Mouse (Mus musculus): ENCODE data around the gene Sez6l. TPM values are rescaled to one million over a fixed set of nuclear protein-coding genes. Genes with fewer than 3 reads are reported as not detected.

Gene Sez6l
- polyA plus RNA-seq, 3 experiments from 2014 or later = 0.08 TPM; not detected in 2

GRCm38 (mm10) chr5:112533312-112534075 is 43.5 kb downstream of the Sez6l start:
- ATAC-seq = no peak

GRCm38 (mm10) chr5:112532894-112533293 is 44.1 kb downstream of the Sez6l start:
- no peak for ATAC-seq

- ATAC-seq = no peak
Observed at GRCm38 (mm10) chr5:112532210-112532609, 44.8 kb downstream of the Sez6l start.

GRCm38 (mm10) chr5:112531111-112531510 is 45.9 kb downstream of the Sez6l start:
- ATAC-seq = no peak

- no peak for ATAC-seq
Observed at GRCm38 (mm10) chr5:112526936-112527335, 50.0 kb downstream of the Sez6l start.

GRCm38 (mm10) chr5:112526435-112526834 is 50.5 kb downstream of the Sez6l start:
- ATAC-seq = no peak

GRCm38 (mm10) chr5:112525980-112526379 is 51.0 kb downstream of the Sez6l start:
- ATAC-seq = no peak

GRCm38 (mm10) chr5:112525271-112525670 is 51.7 kb downstream of the Sez6l start:
- no peak for ATAC-seq

- ATAC-seq = no peak
Observed at GRCm38 (mm10) chr5:112523796-112524195, 53.2 kb downstream of the Sez6l start.

GRCm38 (mm10) chr5:112523331-112523730 is 53.7 kb downstream of the Sez6l start:
- no peak for ATAC-seq

- no peak for ATAC-seq
Observed at GRCm38 (mm10) chr5:112521703-112522527, 55.1 kb downstream of the Sez6l start.

GRCm38 (mm10) chr5:112520826-112521702 is 55.9 kb downstream of the Sez6l start:
- no peak for ATAC-seq

GRCm38 (mm10) chr5:112518773-112519172 is 58.2 kb downstream of the Sez6l start:
- ATAC-seq = no peak

GRCm38 (mm10) chr5:112517454-112517853 is 59.5 kb downstream of the Sez6l start:
- ATAC-seq = no peak

- no peak for ATAC-seq
Observed at GRCm38 (mm10) chr5:112516527-112516926, 60.5 kb downstream of the Sez6l start.

GRCm38 (mm10) chr5:112510351-112510750 is 66.6 kb downstream of the Sez6l start:
- ATAC-seq = no peak

GRCm38 (mm10) chr5:112509916-112510315 is 67.1 kb downstream of the Sez6l start:
- no peak for ATAC-seq

GRCm38 (mm10) chr5:112505595-112505994 is 71.4 kb downstream of the Sez6l start:
- no peak for ATAC-seq

- ATAC-seq = no peak
Observed at GRCm38 (mm10) chr5:112501384-112501783, 75.6 kb downstream of the Sez6l start.

- no peak for ATAC-seq
Observed at GRCm38 (mm10) chr5:112499918-112500682, 76.9 kb downstream of the Sez6l start.

- ATAC-seq = no peak
Observed at GRCm38 (mm10) chr5:112498921-112499917, 77.8 kb downstream of the Sez6l start.

All from inflammation-experienced regulatory T-cells, adult 6 months (primary cell).